Mouse (Mus musculus) gonadal fat pad, adult 2 months (tissue): ENCODE data around the gene Ttc26. TPM values are rescaled to one million over a fixed set of nuclear protein-coding genes. Genes with fewer than 3 reads are reported as not detected.
"Not testable (repeated sequence)": the region's sequence is repeated elsewhere in the genome, so short reads cannot be mapped to it uniquely, and the experiment has no call there.

Source experiments
- DNase-seq: peaks from one replicate; pipeline ENCODE4 v3.0.0-alpha.2; 2012; ENCODE audit warnings: low read depth
- polyA plus RNA-seq: library from polyadenylated mRNA; depleted of rRNA; stranded (reverse); fragments of >200 nt; gene quantifications from 2 replicates; pipeline ENCODE4 v1.2.3, GENCODE M21; 2012

Gene Ttc26
- polyA plus RNA-seq, 1 experiment: 1.3 TPM

DNA sequence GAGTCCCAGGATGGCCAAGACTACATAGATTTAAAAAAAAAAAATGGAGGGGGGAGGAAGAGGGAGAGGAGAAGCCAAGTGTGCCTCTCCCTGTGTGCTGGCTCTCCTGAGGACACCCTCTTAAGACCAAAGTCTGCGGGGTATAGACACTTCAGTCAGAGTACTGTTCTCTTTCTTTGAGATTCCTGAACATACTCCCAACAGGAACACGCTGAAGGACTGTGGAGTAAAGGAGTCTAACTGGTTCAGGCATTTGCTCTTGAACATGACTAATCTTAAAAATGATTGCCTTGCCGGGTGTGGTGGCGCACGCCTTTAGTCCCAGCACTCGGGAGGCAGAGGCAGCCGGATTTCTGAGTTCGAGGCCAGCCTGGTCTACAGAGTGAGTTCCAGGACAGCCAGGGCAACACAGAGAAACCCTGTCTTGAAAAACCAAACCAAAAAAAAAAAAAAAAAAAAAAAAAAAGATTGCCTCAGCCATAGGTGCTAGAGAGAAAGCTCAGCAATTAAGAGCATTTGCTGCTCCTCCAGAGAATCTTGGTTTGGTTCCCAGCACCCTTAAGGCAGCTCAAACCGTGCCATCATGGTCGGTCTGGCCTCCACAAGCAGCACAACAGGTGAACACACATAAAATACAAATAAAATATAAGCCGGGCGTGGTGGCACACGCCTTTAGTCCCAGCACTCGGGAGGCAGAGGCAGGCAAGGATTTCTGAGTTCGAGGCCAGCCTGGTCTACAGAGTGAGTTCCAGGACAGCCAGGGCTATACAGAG is 24.4 kb upstream of the Ttc26 start:
- not testable (repeated sequence) for DNase-seq

- DNase-seq: no peak
Measured at GRCm38 (mm10) chr6:38357603-38358252, 23.5 kb upstream of the Ttc26 start.

GRCm38 (mm10) chr6:38358253-38359027 is 22.8 kb upstream of the Ttc26 start:
- no peak for DNase-seq

DNA sequence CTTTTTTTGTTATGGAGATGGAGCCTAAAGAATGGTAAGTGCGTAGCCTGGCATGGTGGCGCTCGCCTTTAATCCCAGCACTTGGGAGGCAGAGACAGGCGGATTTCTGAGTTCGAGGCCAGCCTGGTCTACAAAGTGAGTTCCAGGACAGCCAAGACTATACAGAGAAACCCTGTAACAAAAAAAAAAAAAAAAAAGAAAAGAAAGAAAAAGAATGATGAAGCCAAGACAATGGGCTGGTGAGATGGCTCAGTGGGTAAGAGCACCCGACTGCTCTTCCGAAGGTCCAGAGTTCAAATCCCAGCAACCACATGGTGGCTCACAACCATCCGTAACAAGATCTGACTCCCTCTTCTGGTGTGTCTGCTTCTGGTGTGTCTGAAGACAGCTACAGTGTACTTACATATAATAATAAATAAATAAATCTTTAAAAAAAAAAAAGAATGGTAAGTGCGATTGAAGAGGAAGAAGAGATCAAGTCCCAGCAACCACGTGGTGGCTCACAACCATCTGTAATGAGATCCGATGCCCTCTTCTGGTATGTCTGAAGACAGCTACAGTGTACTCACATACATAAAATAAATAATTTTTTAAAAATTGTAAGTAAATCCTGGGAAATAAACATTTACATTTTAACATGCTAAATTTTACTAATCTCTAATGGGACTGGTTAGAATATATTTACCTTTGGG is 22.1 kb upstream of the Ttc26 start:
- not testable (repeated sequence) for DNase-seq

DNA sequence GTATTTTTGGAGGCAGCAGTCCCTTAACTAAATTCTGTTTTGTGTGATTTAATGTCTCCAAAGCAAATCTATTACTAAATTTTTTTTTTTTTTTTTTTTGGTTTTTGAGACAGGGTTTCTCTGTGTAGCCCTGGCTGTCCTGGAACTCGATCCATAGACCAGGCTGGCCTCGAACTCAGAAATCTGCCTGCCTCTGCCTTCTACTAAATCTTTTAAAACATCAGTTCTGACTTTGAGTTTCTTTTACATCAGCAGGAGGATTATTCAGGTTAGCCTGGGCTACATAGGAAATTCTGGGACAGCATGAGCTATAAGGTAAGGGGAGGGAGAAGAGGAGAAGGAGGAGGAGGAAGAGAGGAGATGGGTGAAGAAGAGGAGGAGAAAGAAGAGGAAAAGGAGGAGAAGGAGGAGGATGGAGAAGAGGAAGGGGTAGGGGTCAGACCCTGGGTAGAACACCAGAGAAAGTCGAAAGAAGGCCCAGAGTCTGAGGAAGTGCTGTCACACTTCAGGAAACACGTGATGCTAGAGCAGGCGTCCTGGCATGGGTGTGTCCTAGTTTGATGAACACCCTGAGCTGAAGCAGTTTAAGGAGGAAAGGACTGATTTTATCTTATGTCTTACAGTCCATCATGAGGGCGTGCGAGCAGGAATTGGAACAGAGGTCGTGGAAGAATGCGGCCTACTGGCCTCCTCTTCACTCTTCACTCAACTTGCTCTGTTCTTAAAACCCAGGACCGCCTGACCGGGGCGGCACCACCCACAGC is 21.4 kb upstream of the Ttc26 start:
- DNase-seq: no peak

DNA sequence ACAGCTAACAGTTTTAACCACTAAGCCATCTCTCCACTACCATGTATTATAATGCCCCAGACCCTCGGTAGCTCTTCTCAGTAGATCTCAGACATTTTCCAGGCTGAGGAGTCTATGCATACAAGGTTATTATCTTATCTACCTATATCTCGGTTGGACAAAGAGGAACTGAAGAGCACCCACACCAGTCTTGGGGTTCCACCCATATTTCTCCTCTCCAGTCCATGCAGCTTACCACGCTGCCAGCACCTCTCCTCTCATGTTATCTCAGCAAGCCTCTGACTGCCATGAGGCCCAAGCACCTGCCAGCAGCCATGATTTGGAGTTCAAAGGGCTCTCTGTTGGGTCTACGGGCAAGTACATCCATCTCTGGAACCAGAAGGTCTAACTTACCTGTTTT is 20.2 kb upstream of the Ttc26 start:
- DNase-seq: no peak

GRCm38 (mm10) chr6:38361937-38362336 is 19.3 kb upstream of the Ttc26 start:
- DNase-seq: no peak

DNA sequence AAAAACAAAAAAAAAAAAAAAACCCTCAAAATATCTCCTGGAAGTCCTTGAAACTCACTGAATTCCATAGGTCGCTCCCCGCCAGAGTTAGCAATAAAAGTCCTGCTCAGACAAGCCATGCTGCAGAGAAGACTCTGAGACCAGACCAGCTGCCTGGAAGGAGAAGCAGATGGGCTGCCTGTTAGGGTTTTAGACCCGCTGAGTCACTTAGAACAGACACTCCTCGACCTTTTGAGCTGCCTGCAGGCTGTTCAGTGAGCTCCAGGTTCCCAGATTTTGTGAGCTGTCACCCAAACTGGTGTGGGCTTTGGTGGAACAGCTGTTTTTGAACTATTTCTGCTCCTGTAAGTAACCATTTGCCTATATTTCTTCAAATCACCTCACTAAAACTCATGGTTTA is 17.9 kb upstream of the Ttc26 start:
- DNase-seq: no peak

DNA sequence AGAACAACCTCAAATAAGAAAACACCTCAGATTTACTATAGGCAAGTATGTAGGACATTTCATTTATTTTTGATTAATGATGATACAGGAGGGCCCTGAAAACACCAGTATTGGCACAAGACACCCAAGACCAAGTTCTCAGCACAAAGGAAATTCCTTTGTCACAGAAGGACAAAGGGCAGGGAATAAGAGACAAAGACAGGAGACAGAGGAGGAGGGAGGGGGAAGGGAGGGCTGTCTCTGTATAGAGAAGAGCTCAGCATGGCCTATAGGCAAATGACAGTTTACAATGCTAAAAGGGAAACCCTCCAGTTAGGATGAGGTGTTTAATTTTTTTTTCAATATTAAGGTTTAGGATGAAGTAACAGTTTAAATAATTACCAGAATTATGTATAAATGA is 17.1 kb upstream of the Ttc26 start:
- no peak for DNase-seq

DNA sequence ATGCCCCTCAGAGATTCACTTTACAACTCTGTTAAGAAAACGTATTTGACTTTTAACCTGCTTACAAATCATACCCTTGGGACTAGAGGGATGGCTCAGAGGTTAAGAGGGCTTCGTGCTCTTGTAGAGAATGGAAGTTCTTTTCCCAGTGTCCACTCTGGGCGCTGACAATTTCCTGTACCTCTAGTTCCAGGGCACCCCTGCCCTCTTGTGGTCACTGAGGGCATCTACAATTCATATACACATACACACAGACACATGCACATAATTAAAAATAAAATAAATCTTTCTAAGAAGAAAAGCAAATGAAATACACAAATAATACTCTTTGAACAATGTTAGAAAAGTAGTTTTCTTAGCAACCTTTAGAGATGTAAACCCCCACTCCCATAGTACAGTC is 11.3 kb upstream of the Ttc26 start:
- no peak for DNase-seq

DNA sequence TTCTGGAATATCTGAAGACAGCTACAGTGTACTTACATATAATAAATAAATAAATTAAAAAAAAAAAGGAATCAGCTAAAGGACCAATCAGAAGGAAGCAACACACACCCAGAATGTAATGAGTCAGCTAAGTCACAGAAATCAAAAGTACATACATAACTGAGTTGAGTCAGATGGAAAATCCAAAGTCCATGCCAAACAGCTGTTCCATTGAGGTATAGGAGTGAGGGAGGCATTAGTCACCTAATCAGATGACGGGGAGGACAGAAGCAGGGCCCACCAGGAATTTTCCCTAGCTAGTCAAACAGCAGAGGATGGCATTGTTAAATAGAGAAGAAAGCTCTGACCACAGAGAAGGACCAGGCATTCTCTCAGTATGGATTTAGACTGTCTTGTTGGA is 7.0 kb upstream of the Ttc26 start:
- DNase-seq: no peak

DNA sequence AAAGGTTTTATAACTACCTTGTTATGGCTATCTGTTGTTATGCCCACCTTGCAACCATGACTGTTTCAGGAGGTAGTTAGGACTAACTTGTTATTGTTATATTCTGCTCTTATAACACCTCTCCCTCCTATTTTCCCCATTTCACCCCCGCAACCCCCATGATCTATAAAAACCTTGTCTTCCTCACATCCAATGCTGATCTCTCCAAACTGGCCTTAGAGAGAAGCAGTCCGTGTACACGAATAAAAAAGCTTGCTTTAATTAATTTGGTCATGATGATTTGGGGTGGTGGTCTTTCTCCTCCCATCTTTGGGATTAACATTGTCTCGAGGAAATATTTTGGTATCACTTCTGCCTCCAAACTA is 523 bp upstream of the Ttc26 start:
- no peak for DNase-seq

GRCm38 (mm10) chr6:38389671-38390070 is 8.4 kb downstream of the Ttc26 start:
- DNase-seq: no peak

- not testable (repeated sequence) for DNase-seq
Measured at GRCm38 (mm10) chr6:38432457-38432856, 51.2 kb downstream of the Ttc26 start.

DNA sequence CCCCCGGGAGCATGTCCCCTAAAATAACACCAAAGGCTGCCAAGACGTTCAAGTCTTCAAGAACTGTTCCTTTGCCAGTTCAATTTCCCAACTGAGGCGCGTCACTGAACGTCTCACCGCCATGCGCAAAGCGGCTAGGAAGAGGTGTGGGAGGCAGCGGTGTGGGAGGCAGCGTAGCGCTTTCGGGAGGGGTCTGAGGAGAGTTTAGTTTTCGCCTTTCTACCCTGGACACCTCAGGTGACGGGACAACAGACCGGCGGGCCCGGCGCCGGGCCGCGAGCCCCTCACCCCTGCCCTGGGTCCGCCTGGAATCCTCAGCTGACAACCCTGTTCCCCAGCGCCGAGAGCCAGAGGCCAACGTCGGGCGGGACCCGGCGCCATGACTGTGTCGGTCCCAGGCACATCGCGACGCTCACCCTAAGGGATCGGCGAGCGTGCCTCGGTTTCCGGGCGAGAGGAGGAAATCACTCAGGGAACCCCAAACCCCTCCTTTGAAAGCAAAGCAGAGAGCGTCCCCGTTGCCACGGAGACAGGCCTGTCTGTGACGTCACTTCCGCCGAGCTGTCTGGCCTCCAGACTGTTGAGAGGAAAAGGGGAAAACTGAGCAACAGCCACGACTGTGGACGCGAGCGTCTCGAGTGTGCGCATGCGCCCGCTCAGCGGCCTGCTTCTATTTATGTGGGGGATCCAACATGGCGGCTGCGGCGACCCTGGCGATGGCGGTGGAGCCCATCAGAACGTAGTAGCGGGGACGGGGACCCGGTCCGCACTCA is 52.2 kb downstream of the Ttc26 start, which contains the start of gene Ubn2:
Gene Ubn2, plus strand, starts transcription at position 690 of the 773 bp plus-strand sequence.
- peak; percentile 76 for DNase-seq

- DNase-seq: no peak
Measured at GRCm38 (mm10) chr6:38434055-38435023, 53.1 kb downstream of the Ttc26 start.

DNA sequence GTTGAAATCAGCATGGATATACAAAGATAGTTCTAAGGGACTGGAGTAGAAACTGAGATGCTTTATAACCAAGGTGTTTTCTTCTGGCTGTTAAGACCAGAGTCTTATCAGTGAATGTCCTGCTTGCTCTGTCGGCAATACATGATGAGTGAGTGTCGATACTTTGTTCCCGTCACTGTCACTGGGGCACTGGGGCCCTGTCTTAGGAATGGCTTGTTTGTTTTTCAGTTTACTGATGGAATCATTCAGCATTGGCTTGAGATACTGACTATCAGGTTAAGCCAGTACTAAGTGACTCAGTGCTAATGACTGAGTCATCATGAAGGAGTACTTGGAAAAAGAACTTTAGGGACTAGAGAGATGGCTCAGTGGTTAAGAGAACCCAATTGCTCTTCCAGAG is 62.6 kb downstream of the Ttc26 start:
- DNase-seq: no peak

DNA sequence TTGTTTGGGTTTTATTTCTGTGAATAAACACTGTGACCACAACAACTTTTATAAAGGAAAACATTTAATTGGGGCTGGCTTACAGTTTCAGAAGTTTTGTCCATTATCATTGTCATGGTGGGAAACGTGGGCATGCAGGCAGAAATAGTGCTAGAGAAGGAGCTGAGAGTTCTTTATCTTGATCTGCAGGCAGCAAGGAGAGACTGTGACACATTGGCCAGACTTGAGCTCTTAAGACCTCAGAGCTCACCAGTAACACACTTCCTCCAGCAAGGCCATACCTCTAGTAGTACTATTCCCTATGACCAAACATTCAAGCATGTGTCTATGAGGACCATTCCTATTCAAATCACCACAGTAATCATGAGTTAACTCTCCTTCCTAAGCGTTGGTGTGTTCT is 67.0 kb downstream of the Ttc26 start:
- no peak for DNase-seq

GRCm38 (mm10) chr6:38453049-38453448 is 71.8 kb downstream of the Ttc26 start:
- no peak for DNase-seq
